Mouse (Mus musculus) heart, embryonic 11.5 days (tissue): ENCODE results near the gene Rbm18. TPM values are rescaled to one million over a fixed set of nuclear protein-coding genes. Genes with fewer than 3 reads are reported as not detected.

Source experiments
- ATAC-seq: fragments of 200-750 bp; cut with Nextera tagmentation; replicated peaks from 2 replicates; pipeline ENCODE4 v1.8.0; 2017; ENCODE audit warnings: moderate library complexity; ENCODE audit not compliant: insufficient number of reproducible peaks, low FRiP score, low TSS enrichment
- H3K27ac ChIP-seq: fragments of 300-500 bp; sonication (generic); 2 replicates; pipeline ENCODE4 v1.5.1; 2014; ENCODE audit warnings: mild to moderate bottlenecking, low read depth, low read length
- H3K27me3 ChIP-seq: fragments of 300-500 bp; sonication (generic); 2 replicates; pipeline ENCODE4 v1.6.1; 2014; ENCODE audit warnings: mild to moderate bottlenecking, low read length, mixed read lengths; ENCODE audit not compliant: control insufficient read depth, insufficient read depth
- H3K36me3 ChIP-seq: fragments of 300-500 bp; sonication (generic); 2 replicates; pipeline ENCODE4 v1.6.1; 2014; ENCODE audit warnings: mild to moderate bottlenecking, low read length, moderate library complexity, mixed read lengths; ENCODE audit not compliant: control insufficient read depth, insufficient read depth
- H3K4me1 ChIP-seq: fragments of 300-500 bp; sonication (generic); 2 replicates; pipeline ENCODE4 v1.6.1; 2014; ENCODE audit warnings: low read length; ENCODE audit not compliant: control insufficient read depth, insufficient read depth
- H3K4me2 ChIP-seq: fragments of 300-500 bp; sonication (generic); 2 replicates; pipeline ENCODE4 v1.6.1; 2014; ENCODE audit warnings: mild to moderate bottlenecking, moderate library complexity
- H3K4me3 ChIP-seq: fragments of 300-500 bp; sonication (generic); 2 replicates; pipeline ENCODE4 v1.5.1; 2014; ENCODE audit warnings: low read depth, low read length
- H3K9ac ChIP-seq: fragments of 300-500 bp; sonication (generic); 2 replicates; pipeline ENCODE4 v1.6.1; 2014; ENCODE audit warnings: mild to moderate bottlenecking, low read depth, low read length, moderate library complexity
- H3K9me3 ChIP-seq: fragments of 300-500 bp; sonication (generic); replicated peaks from 2 replicates; pipeline ENCODE4 v1.6.1; 2016; ENCODE audit warnings: low read length; ENCODE audit not compliant: control insufficient read depth
- WGBS: fragments of 180-500 bp; shearing (Covaris S2); extraction: QIAGEN DNeasy Blood & Tissue Kit; methylation state at CpG from one replicate; pipeline ENCODE4 v1.1.7; 2014; ENCODE audit not compliant: insufficient replicate concordance; 5-methylcytosine and 5-hydroxymethylcytosine counted together
- polyA plus RNA-seq: library from polyadenylated mRNA; unstranded; fragments of >200 nt; fragmentation: Nextera tagmentation; extraction: Ambion mirVana; gene quantifications from 2 replicates; pipeline ENCODE4 v1.2.1, GENCODE M21; 2014

Gene Rbm18
- polyA plus RNA-seq, 1 experiment from 2014 or later: 53.7 TPM

DNA sequence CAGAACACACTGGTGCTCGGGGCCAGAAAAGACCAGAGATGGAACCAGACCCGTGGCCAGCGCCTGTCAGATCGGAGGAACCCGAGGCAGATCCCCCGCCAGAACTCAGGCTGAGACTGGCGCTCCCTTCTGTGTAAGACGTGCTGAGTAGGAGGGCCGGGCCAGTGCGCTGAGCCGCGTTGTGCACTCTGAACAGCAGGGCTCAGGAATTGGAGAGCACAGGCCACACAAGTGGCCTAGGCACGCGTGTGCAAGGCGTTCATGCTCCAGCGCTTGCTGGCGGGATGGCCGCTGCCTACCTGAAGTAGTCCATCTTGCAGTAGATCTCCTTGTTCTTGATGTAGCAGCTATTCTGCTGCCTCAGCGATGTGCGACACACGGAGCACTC is 34.0 kb downstream of the Rbm18 start:
- 1% methylated on average over 21 of the region's 21 CpGs for WGBS
- Histone ChIP-seq H3K36me3 (no peaks in the 10 kb centered on the region), H3K9ac (no peak overlapping the region), H3K4me2 (peak overlapping the region; percentile 72), H3K4me3 (peak overlapping the region; percentile 50), H3K4me1 (peaks cover 20% of the 10 kb centered on the region), H3K9me3 (no peaks in the 10 kb centered on the region), H3K27ac (no peak overlapping the region), H3K27me3 (peaks cover 97% of the 10 kb centered on the region)
- ATAC-seq: no peak

DNA sequence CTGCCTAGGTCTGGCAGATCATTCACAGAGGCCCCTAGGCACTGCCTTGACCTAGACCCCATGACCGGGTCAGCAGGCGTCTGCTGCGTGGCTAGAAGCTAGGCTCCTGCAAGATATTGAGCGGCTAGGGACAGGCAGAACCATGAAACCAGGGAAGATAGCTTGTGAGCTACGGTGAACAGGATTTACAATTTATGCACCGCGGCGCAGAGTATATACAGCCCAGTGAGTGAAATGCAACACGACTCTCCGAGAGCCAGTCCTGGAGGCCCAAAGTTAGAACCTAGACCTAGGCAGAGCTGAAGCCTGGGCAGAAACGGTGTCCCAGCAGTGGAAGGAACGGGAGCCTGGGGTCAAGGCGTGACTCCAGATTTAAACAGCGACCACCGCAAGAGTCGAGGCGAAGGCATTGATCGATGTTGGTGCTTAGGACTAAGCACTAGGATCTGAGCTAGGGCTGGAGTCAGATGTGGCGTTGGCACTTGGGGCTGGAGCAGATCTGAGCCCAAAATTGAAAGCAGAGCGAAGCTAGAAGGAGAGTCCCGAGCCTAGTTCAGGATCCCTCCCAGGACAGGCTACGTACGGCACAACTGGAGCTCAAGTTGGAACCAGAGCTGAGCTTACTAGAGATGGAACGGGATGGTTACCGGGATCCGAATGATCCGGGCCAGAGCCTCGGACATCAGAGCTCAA is 34.6 kb downstream of the Rbm18 start:
- H3K36me3 ChIP-seq: no peaks in the 10 kb centered on the region
- H3K9me3 ChIP-seq: no peaks in the 10 kb centered on the region
- whole genome bisulfite sequencing: 4% methylated on average over 28 of the region's 28 CpGs
- no peak overlapping the region for H3K27ac ChIP-seq
- no peak for ATAC-seq
- peak overlapping the region; percentile 72 for H3K4me2 ChIP-seq
- no peak overlapping the region for H3K9ac ChIP-seq
- peaks cover 97% of the 10 kb centered on the region for H3K27me3 ChIP-seq
- H3K4me3 ChIP-seq: peak overlapping the region; percentile 50
- peaks cover 20% of the 10 kb centered on the region for H3K4me1 ChIP-seq

DNA sequence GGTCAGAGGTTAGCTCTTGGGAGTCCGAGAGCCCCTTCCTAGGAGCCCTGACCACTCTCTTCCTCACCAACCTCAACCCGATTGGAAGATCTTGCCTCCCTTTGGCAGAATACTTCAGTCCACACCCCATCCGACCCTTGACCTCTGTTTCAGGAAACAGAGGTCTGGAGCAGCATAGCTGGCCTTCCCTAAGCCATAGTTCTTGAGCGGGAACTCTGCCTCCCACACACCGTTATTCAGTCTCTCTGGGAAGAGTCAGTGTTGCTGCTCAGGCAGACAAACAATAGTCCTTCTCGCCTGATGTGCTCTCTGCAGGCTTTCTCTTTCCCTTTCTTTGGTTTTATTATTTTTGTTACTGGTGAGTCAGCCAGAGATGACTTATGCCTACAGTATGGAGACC is 36.8 kb downstream of the Rbm18 start:
- Histone ChIP-seq H3K9me3 (no peaks in the 10 kb centered on the region), H3K9ac (no peak overlapping the region), H3K36me3 (no peaks in the 10 kb centered on the region), H3K4me3 (no peak overlapping the region), H3K4me2 (no peak overlapping the region), H3K27me3 (peaks cover 97% of the 10 kb centered on the region), H3K4me1 (peaks cover 12% of the 10 kb centered on the region), H3K27ac (no peak overlapping the region)
- ATAC-seq: no peak
- WGBS: 9% methylated on average over 6 of the region's 6 CpGs

DNA sequence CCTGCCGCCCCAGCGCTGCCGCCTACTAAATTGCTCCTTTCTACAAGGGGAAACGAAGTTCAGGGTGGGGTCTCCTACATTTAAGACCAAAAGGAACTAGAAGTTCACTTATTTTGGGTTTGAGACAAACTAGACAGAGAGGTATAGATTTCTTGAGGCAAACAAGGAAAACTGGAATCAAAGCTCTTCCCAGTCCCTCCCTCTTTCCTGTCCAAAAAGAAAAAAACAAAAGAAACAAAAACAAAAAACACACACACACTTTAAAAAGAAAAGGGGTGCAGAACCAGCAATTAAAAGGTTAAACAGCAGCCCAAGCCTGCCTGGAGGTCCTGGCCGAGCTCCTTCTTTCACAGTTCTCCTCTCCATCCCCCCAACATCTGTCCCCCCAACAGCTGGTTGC is 38.6 kb downstream of the Rbm18 start:
- peaks cover 97% of the 10 kb centered on the region for H3K27me3 ChIP-seq
- peaks cover 4% of the 10 kb centered on the region for H3K4me1 ChIP-seq
- no peak overlapping the region for H3K4me2 ChIP-seq
- no peaks in the 10 kb centered on the region for H3K36me3 ChIP-seq
- H3K4me3 ChIP-seq: no peak overlapping the region
- no peak overlapping the region for H3K9ac ChIP-seq
- WGBS: 7% methylated on average over 5 of the region's 5 CpGs
- H3K27ac ChIP-seq: no peak overlapping the region
- no peaks in the 10 kb centered on the region for H3K9me3 ChIP-seq
- ATAC-seq: no peak

DNA sequence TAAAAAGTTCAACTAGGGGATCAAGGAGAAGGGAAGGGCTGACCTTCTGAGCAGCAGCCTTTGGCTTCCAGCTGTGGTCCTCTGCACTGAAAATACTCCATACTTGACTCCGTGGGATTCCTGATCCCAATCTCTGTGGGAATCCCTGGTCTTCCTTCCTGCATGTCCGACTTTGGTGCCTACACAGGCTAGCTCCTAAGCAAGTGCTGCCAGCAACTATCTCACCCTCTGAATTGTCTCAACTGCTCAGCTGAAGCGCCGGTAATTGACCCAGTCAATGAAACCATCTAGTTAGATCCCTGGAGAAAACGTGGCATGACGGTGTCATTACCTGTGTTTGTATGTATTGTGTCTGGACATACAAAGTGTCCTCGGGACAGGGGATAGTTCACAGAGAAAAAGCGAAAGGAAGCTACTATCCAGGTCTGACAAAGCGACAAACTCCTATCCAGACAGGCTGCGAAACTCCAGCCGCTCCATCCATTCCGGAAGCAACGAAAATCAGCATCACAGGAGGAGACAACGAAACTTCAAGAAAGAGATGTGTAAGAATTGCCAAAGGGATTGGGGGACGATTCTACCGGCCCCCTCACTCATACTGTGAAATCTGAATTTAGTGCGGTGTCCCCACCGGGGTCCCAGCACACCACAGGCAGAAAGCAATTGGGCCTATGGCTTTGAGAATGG is 39.3 kb downstream of the Rbm18 start:
- H3K4me3 ChIP-seq: no peak overlapping the region
- H3K9ac ChIP-seq: no peak overlapping the region
- H3K36me3 ChIP-seq: no peaks in the 10 kb centered on the region
- WGBS: 3% methylated on average over 18 of the region's 18 CpGs
- no peak overlapping the region for H3K27ac ChIP-seq
- no peaks in the 10 kb centered on the region for H3K9me3 ChIP-seq
- no peak for ATAC-seq
- peaks cover 97% of the 10 kb centered on the region for H3K27me3 ChIP-seq
- H3K4me2 ChIP-seq: no peak overlapping the region
- no peaks in the 10 kb centered on the region for H3K4me1 ChIP-seq

DNA sequence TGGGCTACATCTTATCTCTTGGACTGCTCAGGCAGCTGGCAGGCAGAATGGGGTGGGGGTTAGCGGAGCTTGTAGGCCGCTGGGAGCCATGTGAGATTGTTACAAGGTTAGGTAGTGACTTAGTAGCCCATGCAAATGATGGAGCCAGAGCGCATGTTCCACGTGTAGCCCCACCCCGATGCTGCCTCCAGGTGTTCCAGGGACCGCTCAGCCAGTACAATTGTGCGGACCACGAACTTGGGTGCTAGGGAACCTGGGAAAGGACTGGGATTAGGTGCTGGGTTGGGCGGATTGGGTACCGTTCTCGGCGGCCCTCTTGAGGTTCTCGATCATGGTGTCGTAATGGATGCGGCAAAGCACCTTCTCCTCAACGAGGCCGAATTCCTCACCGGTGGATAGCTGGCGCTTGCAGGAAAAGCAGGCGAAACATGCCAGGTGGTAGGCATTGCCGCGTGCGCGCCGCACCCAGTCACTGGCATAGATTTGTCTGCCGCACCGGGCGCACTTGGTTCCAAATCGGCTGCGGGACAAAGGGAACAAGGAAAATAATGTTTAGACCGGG is 42.6 kb downstream of the Rbm18 start:
- no peak overlapping the region for H3K4me2 ChIP-seq
- no peak overlapping the region for H3K27ac ChIP-seq
- peaks cover 9% of the 10 kb centered on the region; the same call in 1 of the 2 replicates for H3K4me1 ChIP-seq
- WGBS: 7% methylated on average over 31 of the region's 31 CpGs
- no peak for ATAC-seq
- H3K4me3 ChIP-seq: 0 out of 2 replicates have a peak overlapping the region, but pooled peaks have one; percentile 4
- no peaks in the 10 kb centered on the region for H3K36me3 ChIP-seq
- peaks cover 100% of the 10 kb centered on the region for H3K27me3 ChIP-seq
- H3K9me3 ChIP-seq: no peaks in the 10 kb centered on the region
- no peak overlapping the region for H3K9ac ChIP-seq

DNA sequence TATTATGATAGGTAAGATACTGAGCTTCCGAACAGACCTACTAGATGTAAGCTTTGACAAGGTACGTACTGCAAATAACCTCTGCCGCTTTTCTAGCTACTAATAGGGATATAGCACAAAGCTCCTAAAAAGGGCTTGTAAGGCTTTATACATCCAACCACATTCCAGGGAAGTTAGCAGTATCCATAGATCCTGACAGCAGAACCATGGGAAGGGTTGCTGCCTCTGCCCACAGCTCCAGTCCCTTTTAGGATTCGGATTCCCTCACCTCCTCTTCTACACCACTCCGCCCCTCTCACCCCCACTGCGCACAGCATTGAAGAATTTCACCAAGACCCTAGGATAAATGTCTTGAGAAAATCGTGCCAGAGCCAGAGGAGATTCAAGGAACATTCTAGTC is 43.3 kb downstream of the Rbm18 start:
- Histone ChIP-seq H3K27me3 (peaks cover 99% of the 10 kb centered on the region), H3K4me1 (peaks cover 9% of the 10 kb centered on the region; the same call in 1 of the 2 replicates), H3K9me3 (no peaks in the 10 kb centered on the region), H3K27ac (no peak overlapping the region), H3K36me3 (no peaks in the 10 kb centered on the region), H3K4me2 (no peak overlapping the region), H3K9ac (no peak overlapping the region), H3K4me3 (no peak overlapping the region)
- 21% methylated on average over 7 of the region's 7 CpGs for WGBS
- ATAC-seq: no peak

DNA sequence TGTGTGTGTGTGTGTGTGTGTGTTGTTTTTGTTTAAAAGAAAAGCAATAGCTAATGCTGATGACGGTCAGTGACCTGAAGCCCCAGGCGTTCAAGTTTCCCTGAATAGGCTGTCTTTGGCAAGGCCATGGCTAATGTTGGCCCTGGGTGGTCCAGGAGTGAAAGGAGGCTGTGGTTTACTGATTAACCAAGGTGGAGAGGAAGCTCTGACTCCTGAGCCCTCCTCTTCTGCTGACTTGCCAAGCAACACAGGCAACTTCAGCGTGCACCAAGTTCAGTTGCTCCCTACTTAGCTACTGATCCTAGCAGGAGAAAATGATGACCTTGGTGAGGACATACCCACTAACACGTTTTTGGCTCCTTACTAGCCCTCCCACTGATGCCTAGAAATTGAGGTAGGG is 43.8 kb downstream of the Rbm18 start:
- no peaks in the 10 kb centered on the region for H3K9me3 ChIP-seq

More for the DNA sequence above, 43.8 kb downstream of the Rbm18 start:
- peaks cover 9% of the 10 kb centered on the region; the same call in 1 of the 2 replicates for H3K4me1 ChIP-seq
- H3K4me3 ChIP-seq: no peak overlapping the region
- no peak overlapping the region for H3K27ac ChIP-seq
- 8% methylated on average over 4 of the region's 4 CpGs for WGBS
- no peak for ATAC-seq
- no peaks in the 10 kb centered on the region for H3K36me3 ChIP-seq
- no peak overlapping the region for H3K9ac ChIP-seq
- H3K27me3 ChIP-seq: peaks cover 99% of the 10 kb centered on the region
- no peak overlapping the region for H3K4me2 ChIP-seq
